Mouse (Mus musculus): ENCODE measurements around the gene Tspan11. TPM values are rescaled to one million over a fixed set of nuclear protein-coding genes. Genes with fewer than 3 reads are reported as not detected.

Gene Tspan11
- total RNA-seq, 1 experiment from 2014 or later, result not detected

GRCm38 (mm10) chr6:127917712-127918111 is 30.3 kb downstream of the Tspan11 start:
- ATAC-seq (replicated peaks in 1 of 2; ENCODE audit: insufficient read depth in 1 of 2, low FRiP score in 2 of 2, low TSS enrichment in 1 of 2, low read depth in 1 of 2, poor library complexity in 2 of 2, severe bottlenecking in 2 of 2), result no peak

- no peak for ATAC-seq (replicated peaks in 1 of 2; ENCODE audit: insufficient read depth in 1 of 2, low FRiP score in 2 of 2, low TSS enrichment in 1 of 2, low read depth in 1 of 2, poor library complexity in 2 of 2, severe bottlenecking in 2 of 2)
Measured at GRCm38 (mm10) chr6:127919491-127919890, 32.1 kb downstream of the Tspan11 start.

- peak; percentile 71 to 89; a peak in 3 of 4 replicates for ATAC-seq (replicated peaks in 1 of 2; ENCODE audit: insufficient read depth in 1 of 2, low FRiP score in 2 of 2, low TSS enrichment in 1 of 2, low read depth in 1 of 2, poor library complexity in 2 of 2, severe bottlenecking in 2 of 2)
Measured at GRCm38 (mm10) chr6:127920652-127921051, 33.3 kb downstream of the Tspan11 start.

- no peak for ATAC-seq (replicated peaks in 1 of 2; ENCODE audit: insufficient read depth in 1 of 2, low FRiP score in 2 of 2, low TSS enrichment in 1 of 2, low read depth in 1 of 2, poor library complexity in 2 of 2, severe bottlenecking in 2 of 2)
Measured at GRCm38 (mm10) chr6:127921996-127922395, 34.6 kb downstream of the Tspan11 start.

GRCm38 (mm10) chr6:127923296-127923695 is 35.9 kb downstream of the Tspan11 start:
- ATAC-seq (replicated peaks in 1 of 2; ENCODE audit: insufficient read depth in 1 of 2, low FRiP score in 2 of 2, low TSS enrichment in 1 of 2, low read depth in 1 of 2, poor library complexity in 2 of 2, severe bottlenecking in 2 of 2), result no peak

GRCm38 (mm10) chr6:127924750-127925149 is 37.4 kb downstream of the Tspan11 start:
- ATAC-seq (replicated peaks in 1 of 2; ENCODE audit: insufficient read depth in 1 of 2, low FRiP score in 2 of 2, low TSS enrichment in 1 of 2, low read depth in 1 of 2, poor library complexity in 2 of 2, severe bottlenecking in 2 of 2), result no peak

- ATAC-seq (replicated peaks in 1 of 2; ENCODE audit: insufficient read depth in 1 of 2, low FRiP score in 2 of 2, low TSS enrichment in 1 of 2, low read depth in 1 of 2, poor library complexity in 2 of 2, severe bottlenecking in 2 of 2), result no peak
Measured at GRCm38 (mm10) chr6:127925915-127926314, 38.5 kb downstream of the Tspan11 start.

- no peak for ATAC-seq (replicated peaks in 1 of 2; ENCODE audit: insufficient read depth in 1 of 2, low FRiP score in 2 of 2, low TSS enrichment in 1 of 2, low read depth in 1 of 2, poor library complexity in 2 of 2, severe bottlenecking in 2 of 2)
Measured at GRCm38 (mm10) chr6:127928682-127929081, 41.3 kb downstream of the Tspan11 start.

GRCm38 (mm10) chr6:127932697-127933096 is 45.3 kb downstream of the Tspan11 start:
- ATAC-seq (replicated peaks in 1 of 2; ENCODE audit: insufficient read depth in 1 of 2, low FRiP score in 2 of 2, low TSS enrichment in 1 of 2, low read depth in 1 of 2, poor library complexity in 2 of 2, severe bottlenecking in 2 of 2), result no peak

- ATAC-seq (replicated peaks in 1 of 2; ENCODE audit: insufficient read depth in 1 of 2, low FRiP score in 2 of 2, low TSS enrichment in 1 of 2, low read depth in 1 of 2, poor library complexity in 2 of 2, severe bottlenecking in 2 of 2), result no peak
Measured at GRCm38 (mm10) chr6:127933841-127934240, 46.5 kb downstream of the Tspan11 start.

- no peak for ATAC-seq (replicated peaks in 1 of 2; ENCODE audit: insufficient read depth in 1 of 2, low FRiP score in 2 of 2, low TSS enrichment in 1 of 2, low read depth in 1 of 2, poor library complexity in 2 of 2, severe bottlenecking in 2 of 2)
Measured at GRCm38 (mm10) chr6:127935105-127935504, 47.7 kb downstream of the Tspan11 start.

GRCm38 (mm10) chr6:127942421-127942820 is 55.0 kb downstream of the Tspan11 start:
- no peak for ATAC-seq (replicated peaks in 1 of 2; ENCODE audit: insufficient read depth in 1 of 2, low FRiP score in 2 of 2, low TSS enrichment in 1 of 2, low read depth in 1 of 2, poor library complexity in 2 of 2, severe bottlenecking in 2 of 2)

GRCm38 (mm10) chr6:127945725-127946124 is 58.3 kb downstream of the Tspan11 start:
- ATAC-seq (replicated peaks in 1 of 2; ENCODE audit: insufficient read depth in 1 of 2, low FRiP score in 2 of 2, low TSS enrichment in 1 of 2, low read depth in 1 of 2, poor library complexity in 2 of 2, severe bottlenecking in 2 of 2), result peak; percentile 74 to 95

GRCm38 (mm10) chr6:127948656-127949055 is 61.3 kb downstream of the Tspan11 start:
- no peak for ATAC-seq (replicated peaks in 1 of 2; ENCODE audit: insufficient read depth in 1 of 2, low FRiP score in 2 of 2, low TSS enrichment in 1 of 2, low read depth in 1 of 2, poor library complexity in 2 of 2, severe bottlenecking in 2 of 2)

GRCm38 (mm10) chr6:127949885-127950284 is 62.5 kb downstream of the Tspan11 start:
- no peak for ATAC-seq (replicated peaks in 1 of 2; ENCODE audit: insufficient read depth in 1 of 2, low FRiP score in 2 of 2, low TSS enrichment in 1 of 2, low read depth in 1 of 2, poor library complexity in 2 of 2, severe bottlenecking in 2 of 2)

- no peak for ATAC-seq (replicated peaks in 1 of 2; ENCODE audit: insufficient read depth in 1 of 2, low FRiP score in 2 of 2, low TSS enrichment in 1 of 2, low read depth in 1 of 2, poor library complexity in 2 of 2, severe bottlenecking in 2 of 2)
Measured at GRCm38 (mm10) chr6:127953071-127953470, 65.7 kb downstream of the Tspan11 start.

GRCm38 (mm10) chr6:127956172-127956571 is 68.8 kb downstream of the Tspan11 start:
- ATAC-seq (replicated peaks in 1 of 2; ENCODE audit: insufficient read depth in 1 of 2, low FRiP score in 2 of 2, low TSS enrichment in 1 of 2, low read depth in 1 of 2, poor library complexity in 2 of 2, severe bottlenecking in 2 of 2), result no peak

- no peak for ATAC-seq (replicated peaks in 1 of 2; ENCODE audit: insufficient read depth in 1 of 2, low FRiP score in 2 of 2, low TSS enrichment in 1 of 2, low read depth in 1 of 2, poor library complexity in 2 of 2, severe bottlenecking in 2 of 2)
Measured at GRCm38 (mm10) chr6:127960203-127960602, 72.8 kb downstream of the Tspan11 start.

GRCm38 (mm10) chr6:127965497-127965896 is 78.1 kb downstream of the Tspan11 start:
- ATAC-seq (replicated peaks in 1 of 2; ENCODE audit: insufficient read depth in 1 of 2, low FRiP score in 2 of 2, low TSS enrichment in 1 of 2, low read depth in 1 of 2, poor library complexity in 2 of 2, severe bottlenecking in 2 of 2), result no peak

GRCm38 (mm10) chr6:127969709-127970108 is 82.3 kb downstream of the Tspan11 start:
- ATAC-seq (replicated peaks in 1 of 2; ENCODE audit: insufficient read depth in 1 of 2, low FRiP score in 2 of 2, low TSS enrichment in 1 of 2, low read depth in 1 of 2, poor library complexity in 2 of 2, severe bottlenecking in 2 of 2), result no peak
